Mouse (Mus musculus) liver, embryonic 12.5 days (tissue): ENCODE measurements around the gene Il10ra. TPM values are rescaled to one million over a fixed set of nuclear protein-coding genes. Genes with fewer than 3 reads are reported as not detected.

Experiments
- ATAC-seq: fragments of 200-750 bp; cut with Nextera tagmentation; 2 replicates; pipeline ENCODE4 v1.8.0; 2017; ENCODE audit warnings: moderate number of reproducible peaks, mild to moderate bottlenecking, moderate library complexity
- H3K27ac ChIP-seq: fragments of 300-500 bp; sonication (generic); 2 replicates; pipeline ENCODE4 v1.5.1; 2016; ENCODE audit warnings: mild to moderate bottlenecking
- H3K27me3 ChIP-seq: fragments of 300-500 bp; sonication (generic); replicated peaks from 2 replicates; pipeline ENCODE4 v1.6.1; 2016; ENCODE audit warnings: mild to moderate bottlenecking, moderate library complexity
- H3K36me3 ChIP-seq: fragments of 300-500 bp; sonication (generic); 2 replicates; pipeline ENCODE4 v1.6.1; 2016; ENCODE audit warnings: mild to moderate bottlenecking, moderate library complexity
- H3K4me1 ChIP-seq: fragments of 300-500 bp; sonication (generic); 2 replicates; pipeline ENCODE4 v1.6.1; 2016
- H3K4me2 ChIP-seq: fragments of 300-500 bp; sonication (generic); 2 replicates; pipeline ENCODE4 v1.6.1; 2016; ENCODE audit warnings: mild to moderate bottlenecking, moderate library complexity
- H3K4me3 ChIP-seq: fragments of 300-500 bp; sonication (generic); 2 replicates; pipeline ENCODE4 v1.5.1; 2016; ENCODE audit warnings: mild to moderate bottlenecking, moderate library complexity
- H3K9ac ChIP-seq: fragments of 300-500 bp; sonication (generic); 2 replicates; pipeline ENCODE4 v1.6.1; 2016; ENCODE audit warnings: mild to moderate bottlenecking, moderate library complexity
- H3K9me3 ChIP-seq: fragments of 300-500 bp; sonication (generic); replicated peaks from 2 replicates; pipeline ENCODE4 v1.6.1; 2016; ENCODE audit warnings: mild to moderate bottlenecking, moderate library complexity
- WGBS: fragments of 180-500 bp; shearing (Covaris S2); methylation state at CpG from one replicate; pipeline ENCODE4 v1.1.7; 2016; ENCODE audit not compliant: insufficient replicate concordance; 5-methylcytosine and 5-hydroxymethylcytosine counted together
- polyA plus RNA-seq: library from polyadenylated mRNA; unstranded; fragments of >200 nt; fragmentation: Nextera tagmentation; extraction: Ambion mirVana; gene quantifications from 2 replicates; pipeline ENCODE4 v1.2.1, GENCODE M21; 2016

Il10ra gene
- polyA plus RNA-seq, 1 experiment from 2014 or later = 3.1 TPM

GRCm38 (mm10) chr9:45255431-45255830, 13.5 kb downstream of the Il10ra start:
- Histone ChIP-seq H3K27me3 (no peaks in the 10 kb centered on the region), H3K9me3 (no peaks in the 10 kb centered on the region), H3K27ac (no peak overlapping the region), H3K4me1 (peaks cover 21% of the 10 kb centered on the region), H3K4me2 (no peak overlapping the region), H3K9ac (no peak overlapping the region), H3K36me3 (no peaks in the 10 kb centered on the region), H3K4me3 (no peak overlapping the region)
- WGBS = 86% methylated on average over 4 of the region's 4 CpGs
- no peak for ATAC-seq

GRCm38 (mm10) chr9:45254605-45255004, 14.3 kb downstream of the Il10ra start:
- Histone ChIP-seq H3K4me1 (peaks cover 21% of the 10 kb centered on the region), H3K27ac (no peak overlapping the region), H3K9me3 (no peaks in the 10 kb centered on the region), H3K4me2 (no peak overlapping the region), H3K9ac (no peak overlapping the region), H3K4me3 (no peak overlapping the region), H3K27me3 (no peaks in the 10 kb centered on the region), H3K36me3 (no peaks in the 10 kb centered on the region)
- ATAC-seq = no peak
- WGBS = 42% methylated on average over 4 of the region's 4 CpGs

GRCm38 (mm10) chr9:45254021-45254420, 14.9 kb downstream of the Il10ra start:
- 60% methylated on average over 6 of the region's 6 CpGs for WGBS

GRCm38 (mm10) chr9:45252395-45252794, 16.6 kb downstream of the Il10ra start:
- Histone ChIP-seq H3K27me3 (no peaks in the 10 kb centered on the region), H3K4me1 (peaks cover 22% of the 10 kb centered on the region), H3K4me2 (no peak overlapping the region), H3K9me3 (no peaks in the 10 kb centered on the region), H3K27ac (no peak overlapping the region), H3K9ac (no peak overlapping the region), H3K4me3 (no peak overlapping the region), H3K36me3 (no peaks in the 10 kb centered on the region)
- ATAC-seq = no peak
- WGBS = 38% methylated on average over 6 of the region's 6 CpGs

More at GRCm38 (mm10) chr9:45254021-45254420, 14.9 kb downstream of the Il10ra start:
- H3K27me3 ChIP-seq = no peaks in the 10 kb centered on the region
- no peak overlapping the region for H3K4me2 ChIP-seq
- H3K27ac ChIP-seq = no peak overlapping the region
- H3K4me1 ChIP-seq = peaks cover 21% of the 10 kb centered on the region
- H3K4me3 ChIP-seq = no peak overlapping the region
- ATAC-seq = no peak
- no peak overlapping the region for H3K9ac ChIP-seq
- no peaks in the 10 kb centered on the region for H3K36me3 ChIP-seq
- H3K9me3 ChIP-seq = no peaks in the 10 kb centered on the region

GRCm38 (mm10) chr9:45251990-45252389, 17.0 kb downstream of the Il10ra start:
- no peak overlapping the region for H3K4me3 ChIP-seq
- 0 out of 2 replicates have a peak, but pooled peaks have one; percentile 13 for ATAC-seq
- no peaks in the 10 kb centered on the region for H3K9me3 ChIP-seq
- H3K4me2 ChIP-seq = no peak overlapping the region
- no peaks in the 10 kb centered on the region for H3K36me3 ChIP-seq
- peaks cover 25% of the 10 kb centered on the region for H3K4me1 ChIP-seq
- WGBS = 17% methylated on average over 4 of the region's 4 CpGs
- H3K9ac ChIP-seq = no peak overlapping the region
- H3K27ac ChIP-seq = 0 out of 2 replicates have a peak overlapping the region, but pooled peaks have one; percentile 56
- no peaks in the 10 kb centered on the region for H3K27me3 ChIP-seq

GRCm38 (mm10) chr9:45251281-45251680, 17.7 kb downstream of the Il10ra start:
- Histone ChIP-seq H3K36me3 (no peaks in the 10 kb centered on the region), H3K4me1 (peaks cover 25% of the 10 kb centered on the region), H3K9ac (no peak overlapping the region), H3K4me3 (no peak overlapping the region), H3K4me2 (no peak overlapping the region), H3K27ac (0 out of 2 replicates have a peak overlapping the region, but pooled peaks have one; percentile 56), H3K27me3 (no peaks in the 10 kb centered on the region), H3K9me3 (no peaks in the 10 kb centered on the region)
- 12% methylated on average over 3 of the region's 3 CpGs for WGBS
- ATAC-seq = peak; percentile 42; the same call in 1 of the 2 replicates

GRCm38 (mm10) chr9:45250306-45250705, 18.6 kb downstream of the Il10ra start:
- no peak overlapping the region for H3K27ac ChIP-seq
- no peak overlapping the region for H3K4me2 ChIP-seq
- no peaks in the 10 kb centered on the region for H3K36me3 ChIP-seq
- H3K27me3 ChIP-seq = no peaks in the 10 kb centered on the region
- H3K9me3 ChIP-seq = no peaks in the 10 kb centered on the region
- H3K4me1 ChIP-seq = peaks cover 26% of the 10 kb centered on the region
- ATAC-seq = no peak
- H3K9ac ChIP-seq = no peak overlapping the region
- H3K4me3 ChIP-seq = no peak overlapping the region
- 69% methylated on average over 7 of the region's 7 CpGs for WGBS

GRCm38 (mm10) chr9:45247536-45247935, 21.4 kb downstream of the Il10ra start:
- no peak overlapping the region for H3K27ac ChIP-seq
- no peaks in the 10 kb centered on the region for H3K9me3 ChIP-seq
- peaks cover 27% of the 10 kb centered on the region for H3K4me1 ChIP-seq
- H3K4me3 ChIP-seq = no peak overlapping the region
- H3K36me3 ChIP-seq = no peaks in the 10 kb centered on the region
- no peak for ATAC-seq
- no peaks in the 10 kb centered on the region for H3K27me3 ChIP-seq
- H3K4me2 ChIP-seq = no peak overlapping the region
- H3K9ac ChIP-seq = no peak overlapping the region
- 48% methylated on average over 2 of the region's 2 CpGs for WGBS

GRCm38 (mm10) chr9:45246060-45246459, 22.9 kb downstream of the Il10ra start:
- no peaks in the 10 kb centered on the region for H3K27me3 ChIP-seq
- 55% methylated on average over 6 of the region's 6 CpGs for WGBS
- ATAC-seq = no peak
- H3K4me1 ChIP-seq = peaks cover 13% of the 10 kb centered on the region
- H3K9ac ChIP-seq = no peak overlapping the region
- H3K4me2 ChIP-seq = no peak overlapping the region
- no peak overlapping the region for H3K4me3 ChIP-seq
- no peaks in the 10 kb centered on the region for H3K36me3 ChIP-seq
- H3K27ac ChIP-seq = no peak overlapping the region
- no peaks in the 10 kb centered on the region for H3K9me3 ChIP-seq

GRCm38 (mm10) chr9:45245432-45245831, 23.5 kb downstream of the Il10ra start:
- H3K9me3 ChIP-seq = no peaks in the 10 kb centered on the region
- H3K9ac ChIP-seq = no peak overlapping the region
- no peak for ATAC-seq
- H3K27ac ChIP-seq = no peak overlapping the region
- WGBS = 52% methylated on average over 1 of the region's 1 CpGs
- no peak overlapping the region for H3K4me2 ChIP-seq
- no peaks in the 10 kb centered on the region for H3K36me3 ChIP-seq
- no peak overlapping the region for H3K4me3 ChIP-seq
- 0 out of 2 replicates have a peak, but pooled peaks cover 9% of the 10 kb centered on the region for H3K4me1 ChIP-seq
- 0 out of 2 replicates have a peak, but pooled peaks cover 4% of the 10 kb centered on the region for H3K27me3 ChIP-seq

GRCm38 (mm10) chr9:45241397-45241796, 27.6 kb downstream of the Il10ra start:
- no peaks in the 10 kb centered on the region for H3K9me3 ChIP-seq
- H3K27ac ChIP-seq = no peak overlapping the region
- no peak overlapping the region for H3K4me2 ChIP-seq
- ATAC-seq = no peak
- H3K27me3 ChIP-seq = 0 out of 2 replicates have a peak, but pooled peaks cover 6% of the 10 kb centered on the region
- H3K4me1 ChIP-seq = 0 out of 2 replicates have a peak, but pooled peaks cover 9% of the 10 kb centered on the region
- H3K4me3 ChIP-seq = no peak overlapping the region
- WGBS = 55% methylated on average over 5 of the region's 5 CpGs
- H3K36me3 ChIP-seq = no peaks in the 10 kb centered on the region
- no peak overlapping the region for H3K9ac ChIP-seq

- 47% methylated on average over 7 of the region's 7 CpGs for WGBS
- peaks cover 23% of the 10 kb centered on the region; the same call in 1 of the 2 replicates for H3K4me1 ChIP-seq
- H3K36me3 ChIP-seq = no peaks in the 10 kb centered on the region
- no peak for ATAC-seq
- H3K9me3 ChIP-seq = no peaks in the 10 kb centered on the region
- no peak overlapping the region for H3K9ac ChIP-seq
- H3K27me3 ChIP-seq = 0 out of 2 replicates have a peak, but pooled peaks cover 6% of the 10 kb centered on the region
- H3K27ac ChIP-seq = no peak overlapping the region
- H3K4me3 ChIP-seq = no peak overlapping the region
- H3K4me2 ChIP-seq = no peak overlapping the region
These were observed 32.2 kb downstream of the Il10ra start for GRCm38 (mm10) chr9:45236744-45237143.
